Mouse (Mus musculus): ENCODE measurements around the gene Etfbkmt.
"Not testable (repeated sequence)": the region's sequence is repeated elsewhere in the genome, so short reads cannot be mapped to it uniquely, and the experiment has no call there.

GRCm38 (mm10) chr6:149129870-149130269, 9.8 kb upstream of the Etfbkmt start, which contains the start of gene Gm10203:
- not testable (repeated sequence) for TF ChIP-seq POLR2A (IDR thresholded peaks at IDR 0.05; ENCODE audit: insufficient read depth, low read depth, low read length); CTCF (IDR thresholded peaks at IDR 0.05); EP300 (IDR thresholded peaks at IDR 0.05; ENCODE audit: insufficient read depth, low read depth, low read length)

All from heart, adult 2 months (tissue).